Mouse (Mus musculus) lung, postnatal 25 days (tissue): ENCODE data around the gene Smarca4.
"Not testable (repeated sequence)": the region's sequence is repeated elsewhere in the genome, so short reads cannot be mapped to it uniquely, and the experiment has no call there.

ENCODE experiments used
- DNase-seq: peaks from one replicate; pipeline ENCODE4 v3.0.0; 2022; ENCODE audit warnings: low spot score

Smarca4 gene

GRCm38 (mm10) chr9:21662034-21662433 is 46.1 kb downstream of the Smarca4 start:
- DNase-seq = no peak

- no peak for DNase-seq
These were observed 53.0 kb downstream of the Smarca4 start for GRCm38 (mm10) chr9:21668946-21669345.

- DNase-seq = no peak
These were observed 54.4 kb downstream of the Smarca4 start for GRCm38 (mm10) chr9:21670354-21670753.

- DNase-seq = no peak
These were observed 55.8 kb downstream of the Smarca4 start for GRCm38 (mm10) chr9:21671753-21672152.

- DNase-seq = no peak
These were observed 61.7 kb downstream of the Smarca4 start for GRCm38 (mm10) chr9:21677706-21678105.

GRCm38 (mm10) chr9:21680448-21680847 is 64.5 kb downstream of the Smarca4 start:
- DNase-seq = no peak

- no peak for DNase-seq
These were observed 66.9 kb downstream of the Smarca4 start for GRCm38 (mm10) chr9:21682827-21683226.

- no peak for DNase-seq
These were observed 67.9 kb downstream of the Smarca4 start for GRCm38 (mm10) chr9:21683897-21684296.

GRCm38 (mm10) chr9:21688554-21688953 is 72.6 kb downstream of the Smarca4 start:
- DNase-seq = no peak

GRCm38 (mm10) chr9:21690031-21690430 is 74.1 kb downstream of the Smarca4 start:
- DNase-seq = no peak

- peak; percentile 18 for DNase-seq
These were observed 75.9 kb downstream of the Smarca4 start for GRCm38 (mm10) chr9:21691862-21692261.

- no peak for DNase-seq
These were observed 76.5 kb downstream of the Smarca4 start for GRCm38 (mm10) chr9:21692491-21692890.

- no peak for DNase-seq
These were observed 78.1 kb downstream of the Smarca4 start for GRCm38 (mm10) chr9:21694071-21694470.

GRCm38 (mm10) chr9:21695229-21695792 is 79.3 kb downstream of the Smarca4 start:
- DNase-seq = no peak

- DNase-seq = no peak
These were observed 81.2 kb downstream of the Smarca4 start for GRCm38 (mm10) chr9:21697121-21697520.

GRCm38 (mm10) chr9:21699280-21699679 is 83.3 kb downstream of the Smarca4 start:
- DNase-seq = not testable (repeated sequence)

- DNase-seq = no peak
These were observed 85.1 kb downstream of the Smarca4 start for GRCm38 (mm10) chr9:21701091-21701490.

- no peak for DNase-seq
These were observed 87.5 kb downstream of the Smarca4 start for GRCm38 (mm10) chr9:21703494-21703893.

GRCm38 (mm10) chr9:21706085-21706484 is 90.1 kb downstream of the Smarca4 start:
- no peak for DNase-seq

GRCm38 (mm10) chr9:21706586-21707265 is 90.8 kb downstream of the Smarca4 start:
- no peak for DNase-seq

GRCm38 (mm10) chr9:21709340-21709739 is 93.4 kb downstream of the Smarca4 start:
- DNase-seq = no peak

- peak; percentile 40 for DNase-seq
These were observed 99.3 kb downstream of the Smarca4 start for GRCm38 (mm10) chr9:21715298-21715697.

- DNase-seq = no peak
These were observed 101.0 kb downstream of the Smarca4 start for GRCm38 (mm10) chr9:21717015-21717414.

- DNase-seq = no peak
These were observed 105.1 kb downstream of the Smarca4 start for GRCm38 (mm10) chr9:21721036-21721435.
